Comparison of ENCODE assay signal across 14 mouse cellular contexts in the genomic region with DNA sequence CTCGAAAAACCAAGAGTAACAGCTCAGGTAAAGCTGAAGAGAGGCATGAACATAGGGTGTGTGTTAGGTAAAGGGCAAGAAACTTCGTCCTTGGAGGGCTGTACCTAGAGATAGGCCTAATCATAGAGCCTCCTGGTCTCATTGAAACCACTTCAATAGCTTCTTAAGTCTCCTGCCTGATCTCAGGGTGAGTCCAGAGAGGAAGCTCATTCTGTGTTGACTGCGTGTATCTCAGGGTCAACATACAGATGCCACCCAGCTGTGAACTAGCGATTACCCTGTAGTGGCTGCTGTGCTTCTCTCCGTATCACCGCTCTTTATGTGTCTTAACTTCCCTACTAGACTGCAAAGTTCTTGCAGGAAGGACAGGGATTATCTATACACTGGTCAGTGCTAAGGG. TPM values are rescaled to one million over a fixed set of nuclear protein-coding genes. Genes with fewer than 3 reads are reported as not detected.
DNase-seq lines count a peak whose midpoint lies in the region; ATAC-seq and TF ChIP-seq lines count a peak whose summit lies in the region.
"Not testable (repeated sequence)": the region's sequence is repeated elsewhere in the genome, so short reads cannot be mapped to it uniquely, and the experiment has no call there.
"Had no signal": no experiment of that assay in that cellular context is flagged by ENCODE, and none has a peak within 500 bp of the region (broad histone marks: within the 10 kb centered on the region; RNA-seq: fewer than 3 reads in every experiment).

No protein-coding gene starts in this region.

- H3K36me3 ChIP-seq in liver, embryonic 12.5 days; liver, embryonic 13.5 days; liver, embryonic 14.5 days (replicated peaks; ENCODE audit: control insufficient read depth, insufficient read depth, low read depth): not testable (repeated sequence)

- DNase-seq in liver, embryonic 13.5 days; liver, embryonic 14.5 days (ENCODE audit: low read depth in 3 of 3, low spot score in 3 of 3): not testable (repeated sequence)

- H3K9me3 ChIP-seq in liver, embryonic 12.5 days (replicated peaks); liver, embryonic 13.5 days (replicated peaks); liver, embryonic 14.5 days (ENCODE audit: control insufficient read depth, low read length): not testable (repeated sequence)

- H3K27ac ChIP-seq in liver, embryonic 12.5 days; liver, embryonic 13.5 days; liver, embryonic 14.5 days: not testable (repeated sequence)

- not testable (repeated sequence) for H3K9ac ChIP-seq in liver, embryonic 12.5 days; liver, embryonic 13.5 days; liver, embryonic 14.5 days (replicated peaks)

- H3K4me1 ChIP-seq in liver, embryonic 12.5 days; liver, embryonic 13.5 days (replicated peaks); liver, embryonic 14.5 days (replicated peaks; ENCODE audit: control insufficient read depth in 2 of 2, insufficient read depth in 2 of 2, low read length in 1 of 2): not testable (repeated sequence)

- not testable (repeated sequence) for H3K4me3 ChIP-seq in liver, embryonic 12.5 days; liver, embryonic 13.5 days (replicated peaks); liver, embryonic 14.5 days (ENCODE audit: insufficient read depth in 1 of 2, low read depth in 2 of 2, low read length in 2 of 2)

- H3K4me2 ChIP-seq in liver, embryonic 12.5 days; liver, embryonic 13.5 days; liver, embryonic 14.5 days (ENCODE audit: low read depth): not testable (repeated sequence)

- no CpG with 5 or more reads among the region's 6 CpGs for WGBS in liver, embryonic 12.5 days (ENCODE audit: insufficient replicate concordance)
- no CpG with 5 or more reads among the region's 6 CpGs for WGBS in liver, embryonic 13.5 days (ENCODE audit: insufficient replicate concordance)
- no CpG with 5 or more reads among the region's 6 CpGs for WGBS in liver, embryonic 14.5 days (ENCODE audit: insufficient replicate concordance)

- 0 out of 2 replicates have a peak, but pooled peaks have one; percentile 9 for ATAC-seq in erythroblast, adult 5-6 weeks (replicated peaks; ENCODE audit: low FRiP score, poor library complexity, severe bottlenecking)
- ATAC-seq in liver, embryonic 12.5 days, result peak; percentile 65
- peak; percentile 64 for ATAC-seq in liver, embryonic 13.5 days (ENCODE audit: low read depth)
- ATAC-seq in liver, embryonic 14.5 days (ENCODE audit: insufficient read depth), result peak; percentile 26; the same call in 1 of the 2 replicates
- ATAC-seq in megakaryocyte-erythroid progenitor cell, adult 5-6 weeks (replicated peaks; ENCODE audit: low FRiP score, low TSS enrichment, poor library complexity, severe bottlenecking), result 0 out of 2 replicates have a peak, but pooled peaks have one; percentile 29

- TF ChIP-seq CTCF in liver, embryonic 14.5 days (IDR thresholded peaks at IDR 0.05; ENCODE audit: low read depth), result not testable (repeated sequence)

- not testable (repeated sequence) for TF ChIP-seq EP300 in liver, embryonic 14.5 days (IDR thresholded peaks at IDR 0.05; ENCODE audit: low read depth)

- not testable (repeated sequence) for H3K27me3 ChIP-seq in liver, embryonic 12.5 days (replicated peaks); liver, embryonic 13.5 days; liver, embryonic 14.5 days (ENCODE audit: control insufficient read depth, insufficient read depth, low read length)

RNA-seq across cellular contexts. Expression of a gene that starts 13.6 kb away (rescaled TPM):
- 7.9 and 9.0 TPM in 2 replicates for total RNA-seq in erythroblast, adult 5-6 weeks (2015; ENCODE audit: low replicate concordance)
- 1.1 and 2.0 TPM in 2 replicates for total RNA-seq in erythroblast, adult 5-6 weeks (2017; ENCODE audit: low replicate concordance)
- polyA plus RNA-seq in liver, embryonic 12.5 days (2016; fragmentation: Nextera tagmentation; extraction: Ambion mirVana), result 2.1 TPM in 1 of 2 replicates, not detected in the other
- polyA plus RNA-seq in liver, embryonic 13.5 days (2015; fragmentation: Nextera tagmentation; extraction: Ambion mirVana), result not detected in 2 replicates
- not detected in 2 replicates for polyA plus RNA-seq in liver, embryonic 14.5 days (2012; rRNA removed)
- not detected in 2 replicates for polyA plus RNA-seq in liver, embryonic 14.5 days (2014; fragmentation: Nextera tagmentation; extraction: Ambion mirVana)
- total RNA-seq in megakaryocyte-erythroid progenitor cell, adult 5-6 weeks (2014; fragmentation: Nextera tagmentation), result 9.7 and 11.2 TPM in 2 replicates
- 4.9 TPM in 1 of 2 replicates, not detected in the other for total RNA-seq in megakaryocyte-erythroid progenitor cell, adult 5-6 weeks (2017)
- total RNA-seq: CH12.LX, ES-E14, MEL had no signal
- polyA plus RNA-seq: activated CD4-positive, CD25-positive, alpha-beta regulatory T cell, adult 4 months; adrenal gland, adult 2 months; brain, embryonic 14.5 days; C2C12; G1E; Patski had no signal

RNA-seq across cellular contexts. Expression of a gene that starts 17.0 kb away (rescaled TPM):
- 18.8 and 24.7 TPM in 2 replicates for total RNA-seq in erythroblast, adult 5-6 weeks (2015; ENCODE audit: low replicate concordance)
- total RNA-seq in erythroblast, adult 5-6 weeks (2017; ENCODE audit: low replicate concordance), result 29.8 and 35.9 TPM in 2 replicates
- polyA plus RNA-seq in liver, embryonic 12.5 days (2016; fragmentation: Nextera tagmentation; extraction: Ambion mirVana), result 49.3 and 51.6 TPM in 2 replicates
- 40.8 and 57.3 TPM in 2 replicates for polyA plus RNA-seq in liver, embryonic 13.5 days (2015; fragmentation: Nextera tagmentation; extraction: Ambion mirVana)
- polyA plus RNA-seq in liver, embryonic 14.5 days (2012; rRNA removed), result 10.7 and 17.1 TPM in 2 replicates
- 34.7 and 40.3 TPM in 2 replicates for polyA plus RNA-seq in liver, embryonic 14.5 days (2014; fragmentation: Nextera tagmentation; extraction: Ambion mirVana)
- 19.0 and 33.7 TPM in 2 replicates for total RNA-seq in megakaryocyte-erythroid progenitor cell, adult 5-6 weeks (2014; fragmentation: Nextera tagmentation)
- total RNA-seq in megakaryocyte-erythroid progenitor cell, adult 5-6 weeks (2017), result 109 and 117 TPM in 2 replicates

RNA-seq across cellular contexts. Expression of a gene that starts 58.0 kb away (rescaled TPM):
- 8.6 and 11.5 TPM in 2 replicates for total RNA-seq in erythroblast, adult 5-6 weeks (2015; ENCODE audit: low replicate concordance)
- 50.8 and 61.3 TPM in 2 replicates for total RNA-seq in erythroblast, adult 5-6 weeks (2017; ENCODE audit: low replicate concordance)
- 35.8 and 40.3 TPM in 2 replicates for polyA plus RNA-seq in liver, embryonic 12.5 days (2016; fragmentation: Nextera tagmentation; extraction: Ambion mirVana)
- 35.6 and 39.9 TPM in 2 replicates for polyA plus RNA-seq in liver, embryonic 13.5 days (2015; fragmentation: Nextera tagmentation; extraction: Ambion mirVana)
- polyA plus RNA-seq in liver, embryonic 14.5 days (2012; rRNA removed), result 9.5 and 14.0 TPM in 2 replicates
- polyA plus RNA-seq in liver, embryonic 14.5 days (2014; fragmentation: Nextera tagmentation; extraction: Ambion mirVana), result 28.7 and 29.0 TPM in 2 replicates
- 18.3 and 26.0 TPM in 2 replicates for total RNA-seq in megakaryocyte-erythroid progenitor cell, adult 5-6 weeks (2014; fragmentation: Nextera tagmentation)
- total RNA-seq in megakaryocyte-erythroid progenitor cell, adult 5-6 weeks (2017), result 51.0 and 107 TPM in 2 replicates

Comparison
In these comparisons a context has a peak if more than half of its experiments do, and no peak if none do; other contexts are left out.
1. ATAC-seq: peak in every context shown above with its lines; median percentile 65 in liver, embryonic 12.5 days; 64 in liver, embryonic 13.5 days; 29 in megakaryocyte-erythroid progenitor cell, adult 5-6 weeks; 26 in liver, embryonic 14.5 days; 9 in erythroblast, adult 5-6 weeks.